Mouse (Mus musculus): ENCODE data around the gene Poldip3. TPM values are rescaled to one million over a fixed set of nuclear protein-coding genes. Genes with fewer than 3 reads are reported as not detected.

The Poldip3 gene
- polyA plus RNA-seq, 1 experiment from 2014 or later, result 158 TPM

Other genes with a start within 250 kb of the Poldip3 start
- 15.0 and 15.5 TPM in 2 replicates for gene Tcf20, start 161.5 kb downstream of the Poldip3 start, polyA plus RNA-seq (2014; fragmentation: Nextera tagmentation; extraction: Ambion mirVana)
- gene Nfam1, start 116.1 kb downstream of the Poldip3 start, polyA plus RNA-seq (2014; fragmentation: Nextera tagmentation; extraction: Ambion mirVana), result 2.5 and 2.8 TPM in 2 replicates
- gene Serhl, start 59.9 kb downstream of the Poldip3 start, polyA plus RNA-seq (2014; fragmentation: Nextera tagmentation; extraction: Ambion mirVana), result 58.9 and 61.7 TPM in 2 replicates
- 45.9 and 49.3 TPM in 2 replicates for gene Rrp7a, start 26.6 kb downstream of the Poldip3 start, polyA plus RNA-seq (2014; fragmentation: Nextera tagmentation; extraction: Ambion mirVana)
- gene Cyb5r3, start 23.2 kb upstream of the Poldip3 start, polyA plus RNA-seq (2014; fragmentation: Nextera tagmentation; extraction: Ambion mirVana), result 207 and 214 TPM in 2 replicates
- 9.6 and 13.4 TPM in 2 replicates for gene A4galt, start 102.4 kb upstream of the Poldip3 start, polyA plus RNA-seq (2014; fragmentation: Nextera tagmentation; extraction: Ambion mirVana)
- gene Arfgap3, start 200.9 kb upstream of the Poldip3 start, polyA plus RNA-seq (2014; fragmentation: Nextera tagmentation; extraction: Ambion mirVana), result 59.1 and 60.8 TPM in 2 replicates

All from stomach, embryonic 14.5 days (tissue).